Mouse (Mus musculus) MN1 (cell line): ENCODE measurements around the gene Mrpl57.

Source experiments
- DNase-seq: peaks from one replicate; pipeline ENCODE4 v3.0.0-alpha.2; 2016; ENCODE audit warnings: low spot score

Mrpl57 gene

DNA sequence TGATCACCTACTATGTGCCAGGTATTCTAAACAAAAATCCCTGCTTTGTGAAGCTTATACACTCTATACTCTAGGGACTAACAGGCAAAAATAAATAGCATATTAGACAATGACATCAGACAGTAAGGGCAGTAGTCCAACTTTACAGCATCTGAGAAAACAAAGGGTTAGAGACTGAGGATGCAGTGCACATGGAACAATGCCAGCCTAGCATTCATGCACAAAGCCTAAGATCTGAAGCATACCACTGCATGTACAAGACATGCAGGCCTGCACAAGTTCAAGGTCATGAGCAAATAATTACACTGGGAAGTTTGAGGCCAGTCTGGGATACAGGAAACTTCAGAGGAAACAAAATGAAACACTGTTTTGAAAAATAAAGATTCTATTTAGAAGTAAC, 33.5 kb downstream of the Mrpl57 start:
- peak; percentile 48 for DNase-seq

DNA sequence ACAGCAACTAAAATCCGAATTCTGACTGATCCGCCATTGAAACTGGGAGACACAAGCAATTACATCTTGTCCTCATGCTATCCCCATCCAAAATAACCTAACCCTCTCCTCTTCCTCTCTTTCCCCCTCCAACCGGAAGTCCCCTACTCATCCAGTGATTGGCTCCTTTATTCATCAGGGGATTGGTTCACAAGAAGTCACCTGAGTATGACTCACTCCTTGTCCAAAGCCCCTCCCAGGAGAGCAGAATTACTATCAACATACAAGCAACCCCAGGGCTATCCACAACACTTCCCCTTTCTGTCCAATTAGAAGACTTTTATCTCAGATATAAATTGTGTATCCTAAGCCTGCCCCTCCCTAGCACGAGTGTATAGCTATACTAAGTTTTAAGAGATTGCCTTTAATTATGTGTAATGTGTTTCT, 36.0 kb downstream of the Mrpl57 start:
- DNase-seq = no peak

DNA sequence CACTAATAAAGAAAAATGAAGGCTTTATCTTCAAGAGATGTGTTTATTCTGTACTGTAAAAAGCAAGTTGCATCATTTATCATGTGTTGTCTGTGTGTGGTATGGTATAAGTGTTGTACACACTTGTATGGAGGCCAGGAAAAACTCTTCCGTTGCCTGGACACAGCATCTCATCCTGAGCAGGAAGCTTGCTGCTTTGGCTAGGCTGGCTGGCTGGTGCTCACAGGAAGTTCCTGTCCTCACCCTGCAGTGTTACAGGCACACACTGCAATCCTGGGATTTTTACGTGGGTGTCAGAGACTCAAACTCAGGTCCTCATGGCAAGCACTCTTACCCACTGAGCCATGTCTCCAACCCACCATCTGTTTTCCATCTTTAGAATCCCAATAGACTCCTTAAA, 37.1 kb downstream of the Mrpl57 start:
- no peak for DNase-seq

DNA sequence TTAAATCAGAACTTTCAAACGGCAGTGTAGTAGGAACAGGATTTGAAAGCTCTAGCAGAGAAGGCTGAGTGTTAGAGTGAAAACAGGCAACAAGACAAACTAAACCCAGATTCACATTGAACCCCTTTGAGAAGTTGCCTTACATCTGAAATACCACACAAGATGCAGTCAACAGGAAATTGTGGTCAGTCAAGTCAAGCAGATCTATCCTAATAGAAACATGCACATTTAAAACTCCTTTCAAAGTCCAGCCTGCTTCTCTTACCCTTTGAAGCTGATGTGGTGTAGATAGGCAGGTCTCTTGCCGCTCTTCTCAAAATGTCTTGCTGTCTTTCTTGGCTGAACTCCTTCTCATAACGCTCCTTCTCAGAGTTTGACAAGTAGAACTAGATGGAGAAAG, 39.2 kb downstream of the Mrpl57 start:
- no peak for DNase-seq

DNA sequence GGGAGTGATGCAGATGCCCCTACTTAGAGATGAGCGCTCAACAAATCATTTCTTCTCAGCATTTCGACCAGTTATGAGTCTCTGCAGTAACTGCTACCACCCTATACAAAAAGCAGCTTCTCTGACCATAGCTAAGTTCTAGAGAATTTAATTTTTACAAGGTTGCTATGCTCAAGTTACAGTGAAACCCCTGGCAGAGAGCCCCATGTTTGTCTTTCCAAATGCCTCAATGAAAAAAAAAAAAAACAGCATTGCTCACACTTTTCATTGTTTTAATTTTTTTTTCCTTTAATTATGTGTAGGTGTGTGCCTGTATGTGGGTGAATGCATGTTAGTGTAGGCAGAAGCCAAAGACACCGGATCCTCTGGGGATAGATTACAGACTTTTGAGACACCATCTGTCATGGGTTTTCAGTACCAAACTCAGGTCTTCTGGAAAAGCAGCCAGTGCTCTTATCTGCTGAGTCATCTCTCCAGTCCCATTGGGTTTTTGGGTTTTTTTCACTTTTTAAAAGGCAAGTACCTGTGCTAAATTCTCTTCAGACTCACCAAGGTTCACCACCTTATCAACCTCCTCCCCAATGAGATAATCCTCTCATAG, 40.7 kb downstream of the Mrpl57 start:
- DNase-seq = no peak

DNA sequence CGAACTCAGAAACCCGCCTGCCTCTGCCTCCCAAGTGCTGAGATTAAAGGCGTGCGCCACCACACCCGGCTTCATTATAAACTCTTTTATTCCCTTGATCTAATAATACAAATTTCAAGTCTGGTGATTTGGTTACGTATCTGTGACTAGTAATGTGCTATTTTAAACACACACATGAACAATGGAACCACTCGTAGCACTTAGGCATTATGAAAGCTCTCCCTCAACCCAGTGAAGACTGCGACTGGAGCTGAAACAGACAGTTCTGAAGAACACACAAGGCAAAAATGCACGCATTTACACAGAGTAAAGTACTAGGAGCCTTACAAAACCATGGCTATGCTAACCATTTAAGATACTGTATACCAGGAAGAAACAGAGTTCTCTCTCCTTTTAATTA, 51.9 kb downstream of the Mrpl57 start:
- no peak for DNase-seq
